Mouse (Mus musculus) embryonic facial prominence, embryonic 10.5 days (tissue): ENCODE measurements around the gene Cdk14. TPM values are rescaled to one million over a fixed set of nuclear protein-coding genes. Genes with fewer than 3 reads are reported as not detected.

Source experiments
- DNase-seq: peaks from one replicate; pipeline ENCODE4 v3.0.0-alpha.2; 2017; ENCODE audit warnings: low spot score
- H3K27ac ChIP-seq: fragments of 300-500 bp; sonication (generic); replicated peaks from 2 replicates; pipeline ENCODE4 v1.5.1; 2016; ENCODE audit warnings: mild to moderate bottlenecking
- H3K27me3 ChIP-seq: fragments of 300-500 bp; sonication (generic); replicated peaks from 2 replicates; pipeline ENCODE4 v1.6.1; 2016; ENCODE audit warnings: low read depth, mild to moderate bottlenecking; ENCODE audit not compliant: poor library complexity, severe bottlenecking
- H3K36me3 ChIP-seq: fragments of 300-500 bp; sonication (generic); replicated peaks from 2 replicates; pipeline ENCODE4 v1.6.1; 2016; ENCODE audit warnings: mild to moderate bottlenecking, moderate library complexity
- H3K4me1 ChIP-seq: fragments of 300-500 bp; sonication (generic); 2 replicates; pipeline ENCODE4 v1.6.1; 2016
- H3K4me3 ChIP-seq: fragments of 300-500 bp; sonication (generic); 2 replicates; pipeline ENCODE4 v1.5.1; 2016; ENCODE audit warnings: mild to moderate bottlenecking, moderate library complexity
- H3K9me3 ChIP-seq: fragments of 300-500 bp; sonication (generic); 2 replicates; pipeline ENCODE4 v1.6.1; 2016; ENCODE audit warnings: mild to moderate bottlenecking
- WGBS: fragments of 180-500 bp; shearing (Covaris S2); methylation state at CpG from one replicate; pipeline ENCODE4 v1.1.7; 2016; 5-methylcytosine and 5-hydroxymethylcytosine counted together
- polyA plus RNA-seq: library from polyadenylated mRNA; unstranded; fragments of >200 nt; fragmentation: Nextera tagmentation; extraction: Ambion mirVana; gene quantifications from 2 replicates; pipeline ENCODE4 v1.2.1, GENCODE M21; 2016

Gene Cdk14
- polyA plus RNA-seq, 1 experiment from 2014 or later = 18.3 TPM

GRCm38 (mm10) chr5:4814465-4815204, 605.5 kb downstream of the Cdk14 start:
- Histone ChIP-seq H3K27ac (no peak overlapping the region), H3K9me3 (no peaks in the 10 kb centered on the region), H3K36me3 (no peaks in the 10 kb centered on the region), H3K27me3 (0 out of 2 replicates have a peak, but pooled peaks cover 3% of the 10 kb centered on the region), H3K4me1 (peaks cover 11% of the 10 kb centered on the region), H3K4me3 (no peak overlapping the region)
- DNase-seq = no peak
- 90% methylated on average over 7 of the region's 7 CpGs for WGBS

DNA sequence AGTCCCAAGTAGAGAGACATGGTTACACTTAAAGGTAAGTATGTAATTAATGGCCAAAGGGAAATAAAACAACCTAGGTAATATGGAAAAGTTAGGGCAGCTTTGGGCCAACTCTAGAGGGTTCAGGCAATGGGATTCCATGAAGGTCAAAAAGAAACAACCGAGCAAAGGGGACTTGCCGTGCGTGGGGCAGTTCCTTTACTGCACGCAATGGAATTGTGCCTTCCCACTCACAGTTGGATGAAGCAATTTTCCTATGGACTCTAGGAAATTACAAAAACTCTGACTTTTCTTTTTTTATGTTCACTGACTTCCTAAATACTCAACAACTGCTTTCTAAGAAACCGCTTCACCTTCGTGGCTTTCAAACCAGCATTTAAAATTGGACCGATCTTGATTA, 606.8 kb downstream of the Cdk14 start:
- Histone ChIP-seq H3K4me3 (no peak overlapping the region), H3K9me3 (no peaks in the 10 kb centered on the region)
- no peak for DNase-seq

GRCm38 (mm10) chr5:4812036-4812729, 607.9 kb downstream of the Cdk14 start:
- 44% methylated on average over 13 of the region's 13 CpGs for WGBS
- Histone ChIP-seq H3K4me3 (no peak overlapping the region), H3K36me3 (no peaks in the 10 kb centered on the region), H3K9me3 (no peaks in the 10 kb centered on the region), H3K27ac (peak overlapping the region; percentile 35), H3K27me3 (0 out of 2 replicates have a peak, but pooled peaks cover 3% of the 10 kb centered on the region), H3K4me1 (peaks cover 11% of the 10 kb centered on the region)
- DNase-seq = peak; percentile 26

More for the DNA sequence above, 606.8 kb downstream of the Cdk14 start:
- H3K27ac ChIP-seq = no peak overlapping the region
- H3K27me3 ChIP-seq = 0 out of 2 replicates have a peak, but pooled peaks cover 3% of the 10 kb centered on the region
- no peaks in the 10 kb centered on the region for H3K36me3 ChIP-seq
- peaks cover 11% of the 10 kb centered on the region for H3K4me1 ChIP-seq
- 94% methylated on average over 7 of the region's 7 CpGs for WGBS

DNA sequence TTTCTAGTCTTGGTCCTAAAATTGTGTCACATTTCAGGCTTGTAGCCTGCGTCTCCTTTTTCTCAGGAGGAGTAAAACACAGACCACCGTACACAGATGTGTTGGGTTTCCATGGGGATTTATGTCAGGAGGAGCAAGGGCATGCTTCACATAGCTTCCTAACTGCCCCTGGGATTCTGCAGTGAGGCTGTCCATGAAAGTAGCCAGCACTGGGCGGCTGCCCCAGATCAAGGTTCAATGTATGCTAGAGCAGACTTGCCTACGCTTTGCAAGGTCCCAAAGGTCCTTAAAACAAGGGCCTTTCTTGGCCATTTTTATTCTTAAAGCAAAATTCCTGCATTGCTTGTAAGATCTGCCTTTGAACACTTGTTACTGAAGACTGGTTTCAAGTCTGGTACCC, 614.9 kb downstream of the Cdk14 start:
- 0 out of 2 replicates have a peak, but pooled peaks cover 1% of the 10 kb centered on the region for H3K27me3 ChIP-seq
- H3K4me3 ChIP-seq = no peak overlapping the region
- H3K36me3 ChIP-seq = no peaks in the 10 kb centered on the region
- H3K9me3 ChIP-seq = no peaks in the 10 kb centered on the region
- 48% methylated on average over 4 of the region's 4 CpGs for WGBS
- peaks cover 26% of the 10 kb centered on the region for H3K4me1 ChIP-seq
- peak; percentile 39 for DNase-seq
- peak overlapping the region; percentile 57 for H3K27ac ChIP-seq

GRCm38 (mm10) chr5:4803708-4804107, 616.4 kb downstream of the Cdk14 start:
- no peaks in the 10 kb centered on the region for H3K9me3 ChIP-seq
- H3K4me1 ChIP-seq = peaks cover 26% of the 10 kb centered on the region
- 77% methylated on average over 5 of the region's 5 CpGs for WGBS
- no peaks in the 10 kb centered on the region for H3K36me3 ChIP-seq
- H3K27ac ChIP-seq = no peak overlapping the region
- no peaks in the 10 kb centered on the region for H3K27me3 ChIP-seq
- no peak for DNase-seq
- H3K4me3 ChIP-seq = no peak overlapping the region

GRCm38 (mm10) chr5:4801971-4802370, 618.1 kb downstream of the Cdk14 start:
- Histone ChIP-seq H3K4me1 (peaks cover 26% of the 10 kb centered on the region), H3K27me3 (no peaks in the 10 kb centered on the region), H3K4me3 (no peak overlapping the region), H3K9me3 (no peaks in the 10 kb centered on the region), H3K27ac (no peak overlapping the region), H3K36me3 (no peaks in the 10 kb centered on the region)
- DNase-seq = no peak

- no peak overlapping the region for H3K27ac ChIP-seq
- no peaks in the 10 kb centered on the region for H3K27me3 ChIP-seq
- no peak for DNase-seq
- H3K4me3 ChIP-seq = no peak overlapping the region
- no peaks in the 10 kb centered on the region for H3K9me3 ChIP-seq
- WGBS = 61% methylated on average over 8 of the region's 8 CpGs
- peaks cover 26% of the 10 kb centered on the region for H3K4me1 ChIP-seq
- H3K36me3 ChIP-seq = no peaks in the 10 kb centered on the region
Observed at GRCm38 (mm10) chr5:4801096-4801850, 618.8 kb downstream of the Cdk14 start.

- 69% methylated on average over 3 of the region's 3 CpGs for WGBS
- Histone ChIP-seq H3K27me3 (no peaks in the 10 kb centered on the region), H3K4me3 (no peak overlapping the region), H3K36me3 (no peaks in the 10 kb centered on the region), H3K9me3 (no peaks in the 10 kb centered on the region), H3K27ac (no peak overlapping the region), H3K4me1 (peaks cover 9% of the 10 kb centered on the region; the same call in 1 of the 2 replicates)
- DNase-seq = no peak
Observed at GRCm38 (mm10) chr5:4791219-4791618, 628.9 kb downstream of the Cdk14 start.

- H3K4me3 ChIP-seq = no peak overlapping the region
- no peak overlapping the region for H3K27ac ChIP-seq
- H3K9me3 ChIP-seq = no peaks in the 10 kb centered on the region
- H3K36me3 ChIP-seq = no peaks in the 10 kb centered on the region
- 93% methylated on average over 4 of the region's 4 CpGs for WGBS
- no peaks in the 10 kb centered on the region for H3K27me3 ChIP-seq
- peaks cover 9% of the 10 kb centered on the region; the same call in 1 of the 2 replicates for H3K4me1 ChIP-seq
- no peak for DNase-seq
Observed at GRCm38 (mm10) chr5:4790265-4790664, 629.8 kb downstream of the Cdk14 start.

DNA sequence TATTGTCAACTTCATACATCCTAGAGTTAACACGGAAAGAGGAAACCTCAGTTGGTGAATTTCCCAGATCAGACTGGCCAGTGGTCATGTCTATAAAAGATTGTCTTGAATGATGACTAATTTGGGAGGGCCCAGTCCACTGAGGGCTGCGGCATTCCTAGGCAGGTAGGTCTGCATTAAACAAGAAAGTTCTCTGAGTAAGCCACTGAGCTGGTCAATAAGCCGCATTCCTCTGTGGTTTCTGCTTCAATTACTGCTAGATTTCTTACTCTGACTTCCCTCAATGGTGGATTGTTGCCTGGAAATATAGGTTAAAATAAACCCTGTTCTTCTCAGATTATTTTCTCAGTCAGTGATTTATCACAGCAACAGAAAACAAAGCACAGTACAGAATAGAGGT, 631.6 kb downstream of the Cdk14 start:
- DNase-seq = no peak
- Histone ChIP-seq H3K9me3 (no peaks in the 10 kb centered on the region), H3K4me3 (no peak overlapping the region), H3K27ac (no peak overlapping the region), H3K36me3 (no peaks in the 10 kb centered on the region), H3K27me3 (no peaks in the 10 kb centered on the region), H3K4me1 (peaks cover 9% of the 10 kb centered on the region; the same call in 1 of the 2 replicates)
- WGBS = 91% methylated on average over 3 of the region's 3 CpGs

DNA sequence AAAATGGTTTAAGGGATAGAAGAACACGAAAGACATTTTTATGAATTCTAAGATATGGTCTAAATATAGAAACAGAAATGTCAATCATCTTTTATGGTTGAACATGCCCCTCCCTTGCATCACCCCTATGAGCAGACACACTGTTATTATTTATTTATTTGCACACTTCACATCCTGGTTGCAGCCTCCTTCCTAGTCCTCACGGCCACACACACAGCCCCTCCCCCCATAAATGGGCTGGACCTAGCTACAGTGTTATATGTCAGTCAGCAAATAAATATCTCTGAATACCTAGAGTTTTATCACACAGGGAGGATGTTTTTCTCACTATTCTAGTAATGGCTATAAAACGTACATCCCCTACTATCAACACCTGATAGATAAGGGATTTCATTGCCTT, 633.3 kb downstream of the Cdk14 start:
- H3K4me3 ChIP-seq = no peak overlapping the region
- no peak for DNase-seq
- H3K36me3 ChIP-seq = no peaks in the 10 kb centered on the region
- H3K27ac ChIP-seq = no peak overlapping the region
- H3K9me3 ChIP-seq = no peaks in the 10 kb centered on the region
- H3K4me1 ChIP-seq = peaks cover 9% of the 10 kb centered on the region; the same call in 1 of the 2 replicates
- 87% methylated on average over 3 of the region's 3 CpGs for WGBS
- H3K27me3 ChIP-seq = no peaks in the 10 kb centered on the region

GRCm38 (mm10) chr5:4778274-4778673, 641.8 kb downstream of the Cdk14 start:
- Histone ChIP-seq H3K27ac (no peak overlapping the region), H3K4me1 (0 out of 2 replicates have a peak, but pooled peaks cover 8% of the 10 kb centered on the region), H3K27me3 (0 out of 2 replicates have a peak, but pooled peaks cover 3% of the 10 kb centered on the region), H3K36me3 (no peaks in the 10 kb centered on the region), H3K9me3 (no peaks in the 10 kb centered on the region), H3K4me3 (no peak overlapping the region)
- WGBS = 89% methylated on average over 3 of the region's 3 CpGs
- DNase-seq = no peak
